Mouse (Mus musculus) hindbrain, embryonic 15.5 days (tissue): ENCODE results near the gene Tfb2m. TPM values are rescaled to one million over a fixed set of nuclear protein-coding genes. Genes with fewer than 3 reads are reported as not detected.

ENCODE experiments used
- ATAC-seq: fragments of 200-750 bp; cut with Nextera tagmentation; 2 replicates; pipeline ENCODE4 v1.8.0; 2017; ENCODE audit warnings: low read depth, moderate number of reproducible peaks, moderate TSS enrichment; ENCODE audit not compliant: low FRiP score
- H3K27ac ChIP-seq: fragments of 300-500 bp; sonication (generic); replicated peaks from 2 replicates; pipeline ENCODE4 v1.5.1; 2015; ENCODE audit warnings: mild to moderate bottlenecking, inconsistent platforms
- H3K27me3 ChIP-seq: fragments of 300-500 bp; sonication (generic); 2 replicates; pipeline ENCODE4 v1.6.1; 2015; ENCODE audit warnings: control low read depth, inconsistent platforms
- H3K36me3 ChIP-seq: fragments of 300-500 bp; sonication (generic); 2 replicates; pipeline ENCODE4 v1.6.1; 2015; ENCODE audit warnings: control low read depth, inconsistent platforms
- H3K4me1 ChIP-seq: fragments of 300-500 bp; sonication (generic); replicated peaks from 2 replicates; pipeline ENCODE4 v1.6.1; 2015; ENCODE audit warnings: control low read depth, inconsistent platforms
- H3K4me2 ChIP-seq: fragments of 300-500 bp; sonication (generic); 2 replicates; pipeline ENCODE4 v1.6.1; 2015; ENCODE audit warnings: moderate library complexity, mild to moderate bottlenecking, inconsistent platforms
- H3K4me3 ChIP-seq: fragments of 300-500 bp; sonication (generic); 2 replicates; pipeline ENCODE4 v1.5.1; 2015; ENCODE audit warnings: mild to moderate bottlenecking, inconsistent platforms
- H3K9ac ChIP-seq: fragments of 300-500 bp; sonication (generic); 2 replicates; pipeline ENCODE4 v1.6.1; 2015; ENCODE audit warnings: inconsistent platforms
- H3K9me3 ChIP-seq: fragments of 300-500 bp; sonication (generic); 2 replicates; pipeline ENCODE4 v1.6.1; 2016; ENCODE audit warnings: control low read depth, inconsistent platforms
- whole genome bisulfite sequencing: fragments of 180-500 bp; shearing (Covaris S2); methylation state at CpG from one replicate; pipeline ENCODE4 v1.1.7; 2015; 5-methylcytosine and 5-hydroxymethylcytosine counted together
- polyA plus RNA-seq: library from polyadenylated mRNA; unstranded; fragments of >200 nt; fragmentation: Nextera tagmentation; extraction: Ambion mirVana; gene quantifications from 2 replicates; pipeline ENCODE4 v1.2.1, GENCODE M21; 2015

The Tfb2m gene
- polyA plus RNA-seq, 1 experiment from 2014 or later, result 31.0 TPM

- Histone ChIP-seq H3K4me2 (no peak overlapping the region), H3K9ac (no peak overlapping the region), H3K27me3 (no peaks in the 10 kb centered on the region), H3K4me3 (no peak overlapping the region), H3K36me3 (peaks cover 7% of the 10 kb centered on the region; the same call in 1 of the 2 replicates), H3K27ac (no peak overlapping the region), H3K9me3 (no peaks in the 10 kb centered on the region), H3K4me1 (no peaks in the 10 kb centered on the region)
- no peak for ATAC-seq
- WGBS, result 80% methylated on average over 6 of the region's 6 CpGs
Measured at GRCm38 (mm10) chr1:179578625-179579024, 32.6 kb upstream of the Tfb2m start.

- Histone ChIP-seq H3K4me2 (no peak overlapping the region), H3K9me3 (no peaks in the 10 kb centered on the region), H3K4me1 (no peaks in the 10 kb centered on the region), H3K27me3 (no peaks in the 10 kb centered on the region), H3K9ac (no peak overlapping the region), H3K27ac (no peak overlapping the region), H3K36me3 (no peaks in the 10 kb centered on the region), H3K4me3 (no peak overlapping the region)
- no peak for ATAC-seq
- 86% methylated on average over 6 of the region's 6 CpGs for WGBS
Measured at GRCm38 (mm10) chr1:179573650-179574206, 27.7 kb upstream of the Tfb2m start.

GRCm38 (mm10) chr1:179571686-179572085 lies 25.6 kb upstream of the Tfb2m start:
- Histone ChIP-seq H3K9me3 (no peaks in the 10 kb centered on the region), H3K4me1 (peaks cover 6% of the 10 kb centered on the region; the same call in 1 of the 2 replicates), H3K36me3 (no peaks in the 10 kb centered on the region), H3K4me2 (no peak overlapping the region), H3K27ac (no peak overlapping the region), H3K4me3 (no peak overlapping the region), H3K9ac (no peak overlapping the region), H3K27me3 (no peaks in the 10 kb centered on the region)
- WGBS, result 84% methylated on average over 4 of the region's 4 CpGs
- no peak for ATAC-seq

GRCm38 (mm10) chr1:179570482-179570881 lies 24.4 kb upstream of the Tfb2m start:
- Histone ChIP-seq H3K4me1 (peaks cover 6% of the 10 kb centered on the region; the same call in 1 of the 2 replicates), H3K9me3 (no peaks in the 10 kb centered on the region), H3K27ac (no peak overlapping the region), H3K4me2 (no peak overlapping the region), H3K9ac (no peak overlapping the region), H3K4me3 (no peak overlapping the region), H3K27me3 (no peaks in the 10 kb centered on the region), H3K36me3 (no peaks in the 10 kb centered on the region)
- no peak for ATAC-seq
- WGBS, result 95% methylated on average over 1 of the region's 1 CpGs

GRCm38 (mm10) chr1:179568690-179569398 lies 22.8 kb upstream of the Tfb2m start:
- ATAC-seq, result no peak
- no peak overlapping the region for H3K9ac ChIP-seq
- no peak overlapping the region for H3K27ac ChIP-seq
- no peaks in the 10 kb centered on the region for H3K27me3 ChIP-seq
- no peaks in the 10 kb centered on the region for H3K9me3 ChIP-seq
- H3K4me1 ChIP-seq, result peaks cover 6% of the 10 kb centered on the region; the same call in 1 of the 2 replicates
- WGBS, result 91% methylated on average over 4 of the region's 4 CpGs
- H3K4me3 ChIP-seq, result no peak overlapping the region
- H3K36me3 ChIP-seq, result no peaks in the 10 kb centered on the region
- no peak overlapping the region for H3K4me2 ChIP-seq

- ATAC-seq, result no peak
- peaks cover 6% of the 10 kb centered on the region; the same call in 1 of the 2 replicates for H3K4me1 ChIP-seq
- H3K27ac ChIP-seq, result no peak overlapping the region
- no peak overlapping the region for H3K4me3 ChIP-seq
- WGBS, result 34% methylated on average over 7 of the region's 7 CpGs
- H3K9ac ChIP-seq, result no peak overlapping the region
- H3K36me3 ChIP-seq, result no peaks in the 10 kb centered on the region
- no peak overlapping the region for H3K4me2 ChIP-seq
- no peaks in the 10 kb centered on the region for H3K27me3 ChIP-seq
- no peaks in the 10 kb centered on the region for H3K9me3 ChIP-seq
Measured at GRCm38 (mm10) chr1:179567558-179567957, 21.5 kb upstream of the Tfb2m start.

GRCm38 (mm10) chr1:179563926-179564325 lies 17.9 kb upstream of the Tfb2m start:
- H3K27ac ChIP-seq, result no peak overlapping the region
- ATAC-seq, result no peak
- no peaks in the 10 kb centered on the region for H3K27me3 ChIP-seq
- H3K9me3 ChIP-seq, result no peaks in the 10 kb centered on the region
- no peak overlapping the region for H3K4me3 ChIP-seq
- WGBS, result 87% methylated on average over 5 of the region's 5 CpGs
- H3K36me3 ChIP-seq, result no peaks in the 10 kb centered on the region
- no peak overlapping the region for H3K4me2 ChIP-seq
- H3K9ac ChIP-seq, result no peak overlapping the region
- peaks cover 6% of the 10 kb centered on the region; the same call in 1 of the 2 replicates for H3K4me1 ChIP-seq

GRCm38 (mm10) chr1:179563211-179563610 lies 17.1 kb upstream of the Tfb2m start:
- Histone ChIP-seq H3K9me3 (no peaks in the 10 kb centered on the region), H3K36me3 (no peaks in the 10 kb centered on the region), H3K4me1 (peaks cover 6% of the 10 kb centered on the region; the same call in 1 of the 2 replicates), H3K9ac (no peak overlapping the region), H3K4me3 (no peak overlapping the region), H3K27ac (no peak overlapping the region), H3K4me2 (no peak overlapping the region), H3K27me3 (no peaks in the 10 kb centered on the region)
- ATAC-seq, result no peak
- 82% methylated on average over 4 of the region's 4 CpGs for WGBS

- Histone ChIP-seq H3K4me1 (no peaks in the 10 kb centered on the region), H3K4me2 (no peak overlapping the region), H3K4me3 (no peak overlapping the region), H3K27ac (no peak overlapping the region), H3K36me3 (no peaks in the 10 kb centered on the region), H3K9ac (no peak overlapping the region), H3K27me3 (no peaks in the 10 kb centered on the region), H3K9me3 (no peaks in the 10 kb centered on the region)
- no peak for ATAC-seq
- WGBS, result 94% methylated on average over 6 of the region's 6 CpGs
Measured at GRCm38 (mm10) chr1:179560845-179561430, 14.9 kb upstream of the Tfb2m start.

GRCm38 (mm10) chr1:179559446-179560194 lies 13.6 kb upstream of the Tfb2m start:
- no peaks in the 10 kb centered on the region for H3K4me1 ChIP-seq
- no peak overlapping the region for H3K9ac ChIP-seq
- no peak overlapping the region for H3K4me3 ChIP-seq
- H3K9me3 ChIP-seq, result no peaks in the 10 kb centered on the region
- no peaks in the 10 kb centered on the region for H3K36me3 ChIP-seq
- H3K27ac ChIP-seq, result no peak overlapping the region
- 82% methylated on average over 11 of the region's 11 CpGs for WGBS
- no peak overlapping the region for H3K4me2 ChIP-seq
- ATAC-seq, result no peak
- no peaks in the 10 kb centered on the region for H3K27me3 ChIP-seq

GRCm38 (mm10) chr1:179556921-179557320 lies 10.9 kb upstream of the Tfb2m start:
- Histone ChIP-seq H3K9me3 (no peaks in the 10 kb centered on the region), H3K4me3 (no peak overlapping the region), H3K9ac (no peak overlapping the region), H3K4me2 (no peak overlapping the region), H3K27me3 (no peaks in the 10 kb centered on the region), H3K4me1 (peaks cover 10% of the 10 kb centered on the region), H3K36me3 (no peaks in the 10 kb centered on the region), H3K27ac (no peak overlapping the region)
- no peak for ATAC-seq
- WGBS, result 95% methylated on average over 3 of the region's 3 CpGs

GRCm38 (mm10) chr1:179553949-179554347 lies 7.9 kb upstream of the Tfb2m start:
- H3K4me2 ChIP-seq, result no peak overlapping the region
- no peak overlapping the region for H3K9ac ChIP-seq
- 83% methylated on average over 4 of the region's 4 CpGs for WGBS
- H3K27me3 ChIP-seq, result no peaks in the 10 kb centered on the region
- H3K36me3 ChIP-seq, result no peaks in the 10 kb centered on the region
- H3K27ac ChIP-seq, result no peak overlapping the region
- H3K9me3 ChIP-seq, result no peaks in the 10 kb centered on the region
- no peak for ATAC-seq
- peaks cover 15% of the 10 kb centered on the region for H3K4me1 ChIP-seq
- no peak overlapping the region for H3K4me3 ChIP-seq
